Mouse (Mus musculus) liver, embryonic 16.5 days (tissue): Measurements from ENCODE around the gene Dmrta2. TPM values are rescaled to one million over a fixed set of nuclear protein-coding genes. Genes with fewer than 3 reads are reported as not detected.

Experiments
- ATAC-seq: fragments of 200-750 bp; cut with Nextera tagmentation; 2 replicates; pipeline ENCODE4 v1.8.0; 2017; ENCODE audit warnings: low read depth, mild to moderate bottlenecking, moderate number of reproducible peaks, moderate library complexity
- H3K27ac ChIP-seq: fragments of 300-500 bp; sonication (generic); 2 replicates; pipeline ENCODE4 v1.5.1; 2014; ENCODE audit warnings: mild to moderate bottlenecking, low read length
- H3K27me3 ChIP-seq: fragments of 300-500 bp; sonication (generic); 2 replicates; pipeline ENCODE4 v1.6.1; 2014; ENCODE audit warnings: low read depth, low read length, mixed read lengths; ENCODE audit not compliant: control insufficient read depth, insufficient read depth
- H3K36me3 ChIP-seq: fragments of 300-500 bp; sonication (generic); 2 replicates; pipeline ENCODE4 v1.6.1; 2014; ENCODE audit warnings: mild to moderate bottlenecking; ENCODE audit not compliant: control insufficient read depth, insufficient read depth
- H3K4me1 ChIP-seq: fragments of 300-500 bp; sonication (generic); 2 replicates; pipeline ENCODE4 v1.6.1; 2014; ENCODE audit warnings: low read depth, low read length, mixed read lengths; ENCODE audit not compliant: control insufficient read depth
- H3K4me2 ChIP-seq: fragments of 300-500 bp; sonication (generic); 2 replicates; pipeline ENCODE4 v1.6.1; 2014; ENCODE audit warnings: low read depth, low read length, mixed read lengths
- H3K4me3 ChIP-seq: fragments of 300-500 bp; sonication (generic); 2 replicates; pipeline ENCODE4 v1.5.1; 2014; ENCODE audit warnings: low read depth, mild to moderate bottlenecking, low read length
- H3K9ac ChIP-seq: fragments of 300-500 bp; sonication (generic); 2 replicates; pipeline ENCODE4 v1.6.1; 2014; ENCODE audit warnings: low read depth, low read length
- H3K9me3 ChIP-seq: fragments of 300-500 bp; sonication (generic); replicated peaks from 2 replicates; pipeline ENCODE4 v1.6.1; 2016; ENCODE audit warnings: low read length; ENCODE audit not compliant: control insufficient read depth
- WGBS: fragments of 180-500 bp; shearing (Covaris S2); extraction: QIAGEN DNeasy Blood & Tissue Kit; methylation state at CpG from one replicate; pipeline ENCODE4 v1.1.7; 2014; ENCODE audit not compliant: insufficient replicate concordance; 5-methylcytosine and 5-hydroxymethylcytosine counted together
- polyA plus RNA-seq: library from polyadenylated mRNA; unstranded; fragments of >200 nt; fragmentation: Nextera tagmentation; extraction: Ambion mirVana; gene quantifications from 2 replicates; pipeline ENCODE4 v1.2.1, GENCODE M21; 2015

Gene Dmrta2
- polyA plus RNA-seq, 1 experiment from 2014 or later = 0.04 TPM

GRCm38 (mm10) chr4:109983281-109984001 lies 5.6 kb downstream of the Dmrta2 start:
- ATAC-seq = no peak
- 1% methylated on average over 48 of the region's 49 CpGs for WGBS
- Histone ChIP-seq H3K4me1 (no peaks in the 10 kb centered on the region; the same call in 1 of the 2 replicates), H3K4me3 (0 out of 2 replicates have a peak overlapping the region, but pooled peaks have one; percentile 0), H3K27me3 (peaks cover 98% of the 10 kb centered on the region), H3K9ac (no peak overlapping the region), H3K36me3 (no peaks in the 10 kb centered on the region), H3K27ac (no peak overlapping the region), H3K4me2 (no peak overlapping the region), H3K9me3 (no peaks in the 10 kb centered on the region)

GRCm38 (mm10) chr4:109984011-109984411 lies 6.2 kb downstream of the Dmrta2 start:
- Histone ChIP-seq H3K4me1 (no peaks in the 10 kb centered on the region; the same call in 1 of the 2 replicates), H3K27ac (no peak overlapping the region), H3K27me3 (peaks cover 98% of the 10 kb centered on the region), H3K4me3 (no peak overlapping the region), H3K4me2 (no peak overlapping the region), H3K9ac (no peak overlapping the region), H3K36me3 (no peaks in the 10 kb centered on the region), H3K9me3 (no peaks in the 10 kb centered on the region)
- ATAC-seq = no peak
- 2% methylated on average over 24 of the region's 24 CpGs for WGBS

GRCm38 (mm10) chr4:109984496-109985423 lies 6.9 kb downstream of the Dmrta2 start:
- Histone ChIP-seq H3K27ac (no peak overlapping the region), H3K4me3 (no peak overlapping the region), H3K27me3 (peaks cover 94% of the 10 kb centered on the region), H3K4me2 (no peak overlapping the region), H3K9ac (no peak overlapping the region), H3K4me1 (no peaks in the 10 kb centered on the region; the same call in 1 of the 2 replicates), H3K36me3 (no peaks in the 10 kb centered on the region), H3K9me3 (no peaks in the 10 kb centered on the region)
- no peak for ATAC-seq
- WGBS = 3% methylated on average over 38 of the region's 38 CpGs

- WGBS = 3% methylated on average over 16 of the region's 16 CpGs
- H3K9ac ChIP-seq = no peak overlapping the region
- no peak for ATAC-seq
- H3K36me3 ChIP-seq = no peaks in the 10 kb centered on the region
- peaks cover 87% of the 10 kb centered on the region for H3K27me3 ChIP-seq
- no peaks in the 10 kb centered on the region; the same call in 1 of the 2 replicates for H3K4me1 ChIP-seq
- no peak overlapping the region for H3K4me3 ChIP-seq
- H3K27ac ChIP-seq = no peak overlapping the region
- H3K4me2 ChIP-seq = no peak overlapping the region
- no peaks in the 10 kb centered on the region for H3K9me3 ChIP-seq
These were observed 7.7 kb downstream of the Dmrta2 start for GRCm38 (mm10) chr4:109985424-109986172.

GRCm38 (mm10) chr4:109986301-109986700 lies 8.4 kb downstream of the Dmrta2 start:
- Histone ChIP-seq H3K4me3 (no peak overlapping the region), H3K27ac (no peak overlapping the region), H3K4me2 (no peak overlapping the region), H3K9me3 (no peaks in the 10 kb centered on the region), H3K27me3 (peaks cover 80% of the 10 kb centered on the region), H3K4me1 (no peaks in the 10 kb centered on the region; the same call in 1 of the 2 replicates), H3K9ac (no peak overlapping the region), H3K36me3 (no peaks in the 10 kb centered on the region)
- no peak for ATAC-seq
- 3% methylated on average over 9 of the region's 9 CpGs for WGBS

- Histone ChIP-seq H3K4me1 (no peaks in the 10 kb centered on the region; the same call in 1 of the 2 replicates), H3K9me3 (no peaks in the 10 kb centered on the region), H3K36me3 (no peaks in the 10 kb centered on the region), H3K4me3 (no peak overlapping the region), H3K4me2 (no peak overlapping the region), H3K27me3 (peaks cover 74% of the 10 kb centered on the region), H3K27ac (no peak overlapping the region), H3K9ac (no peak overlapping the region)
- no peak for ATAC-seq
- 8% methylated on average over 13 of the region's 13 CpGs for WGBS
These were observed 9.0 kb downstream of the Dmrta2 start for GRCm38 (mm10) chr4:109986748-109987355.

GRCm38 (mm10) chr4:109987560-109988362 lies 9.9 kb downstream of the Dmrta2 start:
- WGBS = 2% methylated on average over 20 of the region's 20 CpGs

GRCm38 (mm10) chr4:109988411-109988810 lies 10.6 kb downstream of the Dmrta2 start:
- WGBS = 13% methylated on average over 5 of the region's 5 CpGs
- Histone ChIP-seq H3K9me3 (no peaks in the 10 kb centered on the region), H3K36me3 (no peaks in the 10 kb centered on the region), H3K27ac (no peak overlapping the region), H3K9ac (no peak overlapping the region), H3K27me3 (peaks cover 65% of the 10 kb centered on the region), H3K4me2 (no peak overlapping the region), H3K4me3 (no peak overlapping the region), H3K4me1 (no peaks in the 10 kb centered on the region; the same call in 1 of the 2 replicates)
- ATAC-seq = no peak

More at GRCm38 (mm10) chr4:109987560-109988362, 9.9 kb downstream of the Dmrta2 start:
- Histone ChIP-seq H3K4me2 (no peak overlapping the region), H3K27ac (no peak overlapping the region), H3K4me3 (no peak overlapping the region), H3K36me3 (no peaks in the 10 kb centered on the region), H3K4me1 (no peaks in the 10 kb centered on the region; the same call in 1 of the 2 replicates), H3K9ac (no peak overlapping the region), H3K9me3 (no peaks in the 10 kb centered on the region), H3K27me3 (peaks cover 71% of the 10 kb centered on the region)
- ATAC-seq = no peak
